Mouse (Mus musculus) frontal cortex, postnatal 25 days (tissue): ENCODE measurements around the gene Chd6.

ENCODE experiments used
- DNase-seq, 2 experiments: peaks; one replicate each; pipeline ENCODE4 v3.0.0; 2022; ENCODE audit warnings: low spot score in 2 of 2

Chd6 gene

GRCm38 (mm10) chr2:160932981-160933380 lies 175.9 kb downstream of the Chd6 start:
- no peak for DNase-seq

GRCm38 (mm10) chr2:160932325-160932724 lies 176.6 kb downstream of the Chd6 start:
- DNase-seq: no peak

- DNase-seq: no peak
These were observed 177.5 kb downstream of the Chd6 start for GRCm38 (mm10) chr2:160931378-160931777.

- DNase-seq: no peak
These were observed 183.7 kb downstream of the Chd6 start for GRCm38 (mm10) chr2:160925203-160925602.

GRCm38 (mm10) chr2:160921285-160921684 lies 187.6 kb downstream of the Chd6 start:
- DNase-seq: no peak

- DNase-seq: no peak
These were observed 190.0 kb downstream of the Chd6 start for GRCm38 (mm10) chr2:160918930-160919215.

GRCm38 (mm10) chr2:160918154-160918929 lies 190.5 kb downstream of the Chd6 start:
- no peak for DNase-seq

- no peak for DNase-seq
These were observed 191.6 kb downstream of the Chd6 start for GRCm38 (mm10) chr2:160917313-160917712.

- no peak for DNase-seq
These were observed 192.2 kb downstream of the Chd6 start for GRCm38 (mm10) chr2:160916714-160917113.

- DNase-seq: no peak
These were observed 192.9 kb downstream of the Chd6 start for GRCm38 (mm10) chr2:160915821-160916610.

GRCm38 (mm10) chr2:160914656-160915055 lies 194.2 kb downstream of the Chd6 start:
- no peak for DNase-seq

- DNase-seq: no peak
These were observed 196.6 kb downstream of the Chd6 start, which contains the start of gene Emilin3 for GRCm38 (mm10) chr2:160912231-160912671. Emilin3 (minus strand) TSS chr2:160912328.

- no peak for DNase-seq
These were observed 197.2 kb downstream of the Chd6 start for GRCm38 (mm10) chr2:160911558-160912201.

GRCm38 (mm10) chr2:160910633-160911032 lies 198.2 kb downstream of the Chd6 start:
- DNase-seq: no peak

GRCm38 (mm10) chr2:160908607-160909006 lies 200.3 kb downstream of the Chd6 start:
- DNase-seq: no peak

GRCm38 (mm10) chr2:160906101-160906500 lies 202.8 kb downstream of the Chd6 start:
- no peak for DNase-seq

GRCm38 (mm10) chr2:160905301-160905700 lies 203.6 kb downstream of the Chd6 start:
- no peak for DNase-seq

- DNase-seq: no peak
These were observed 207.0 kb downstream of the Chd6 start for GRCm38 (mm10) chr2:160901656-160902412.
